Mouse (Mus musculus) bone marrow macrophage, adult 2 months (primary cell): ENCODE measurements around the gene Gpd2. TPM values are rescaled to one million over a fixed set of nuclear protein-coding genes. Genes with fewer than 3 reads are reported as not detected.

Experiments used
- H3K27ac ChIP-seq: 2 replicates; pipeline ENCODE4 v1.5.1; 2012; ENCODE audit warnings: low read depth, low read length; ENCODE audit not compliant: insufficient read depth
- H3K4me1 ChIP-seq: 2 replicates; pipeline ENCODE4 v1.6.1; 2012; ENCODE audit warnings: low read length; ENCODE audit not compliant: control insufficient read depth, insufficient read depth
- H3K4me3 ChIP-seq: 2 replicates; pipeline ENCODE4 v1.5.1; 2012; ENCODE audit warnings: mild to moderate bottlenecking, low read length, moderate library complexity; ENCODE audit not compliant: insufficient read depth
- CTCF ChIP-seq: IDR thresholded peaks from 2 replicates; pipeline ENCODE4 v1.5.1; 2012; ENCODE audit warnings: low read depth, mild to moderate bottlenecking, low read length, moderate library complexity
- POLR2A ChIP-seq: IDR thresholded peaks from 2 replicates; pipeline ENCODE4 v1.6.1; 2012; ENCODE audit warnings: mild to moderate bottlenecking, low read depth, low read length, borderline replicate concordance
- polyA plus RNA-seq: library from polyadenylated mRNA; stranded (reverse); fragments of >200 nt; gene quantifications from 2 replicates; pipeline ENCODE4 v1.2.4, GENCODE M21; 2012; ENCODE audit not compliant: missing spikeins, insufficient read depth, insufficient read length

Gpd2 gene
- polyA plus RNA-seq, 1 experiment: 6.9 TPM

DNA sequence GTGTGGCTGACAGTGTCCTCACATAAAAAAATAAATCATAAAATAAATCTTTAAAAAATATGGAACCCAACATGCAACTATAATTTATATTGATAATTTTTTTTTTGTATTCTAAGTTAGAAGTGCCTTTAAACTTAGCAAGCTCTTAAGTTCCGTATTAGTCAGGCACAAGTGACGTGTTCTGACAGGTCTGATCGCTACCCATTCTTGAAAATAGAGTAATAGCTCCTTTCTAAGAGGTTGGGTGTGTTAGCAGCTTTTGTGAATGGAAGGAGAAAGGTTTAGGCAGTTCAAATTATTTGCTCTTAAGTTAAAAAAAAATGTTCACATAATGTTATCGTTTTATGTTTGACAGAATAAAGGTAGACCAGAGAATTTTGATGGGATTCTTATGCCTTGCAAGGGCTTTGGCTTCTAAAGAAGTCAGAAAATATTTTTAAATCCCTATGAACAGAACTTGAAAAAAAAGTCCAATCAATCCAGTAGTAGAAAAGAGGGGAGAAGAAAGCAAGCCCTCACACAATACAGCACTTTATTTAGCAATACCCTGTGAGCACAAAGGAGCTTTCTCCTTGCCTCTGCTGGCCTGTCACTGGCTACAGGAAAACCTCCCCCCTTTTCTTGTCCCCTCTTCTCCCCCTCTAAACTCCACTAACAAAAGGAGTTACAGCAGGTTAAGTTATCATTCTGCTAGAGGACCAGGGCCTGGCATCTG, 29.4 kb downstream of the Gpd2 start:
- no peak for TF ChIP-seq CTCF
- TF ChIP-seq POLR2A: no peak
- peaks cover 14% of the 10 kb centered on the region for H3K4me1 ChIP-seq
- H3K27ac ChIP-seq: no peak overlapping the region
- H3K4me3 ChIP-seq: no peak overlapping the region

DNA sequence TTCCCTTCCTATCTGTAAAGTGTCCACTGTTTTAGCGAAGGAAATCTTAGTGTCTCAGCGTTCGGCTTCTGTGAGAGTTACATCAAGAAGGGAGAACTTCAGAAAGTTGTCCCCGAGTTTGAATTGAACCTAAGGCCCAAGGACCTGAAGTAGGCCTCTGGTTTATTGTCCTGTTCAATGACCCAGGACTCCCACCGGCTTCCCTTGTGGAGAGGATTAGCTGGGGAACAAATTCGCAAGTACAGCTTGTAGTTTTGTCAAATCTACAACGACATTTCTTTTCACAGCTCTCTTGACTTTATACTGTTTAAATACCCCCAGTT, 29.9 kb downstream of the Gpd2 start:
- no peak overlapping the region for H3K27ac ChIP-seq
- TF ChIP-seq POLR2A (no peak), CTCF (no peak)

GRCm38 (mm10) chr2:57267896-57268295, 30.5 kb downstream of the Gpd2 start:
- H3K27ac ChIP-seq: no peak overlapping the region
- peaks cover 14% of the 10 kb centered on the region for H3K4me1 ChIP-seq
- no peak overlapping the region for H3K4me3 ChIP-seq
- TF ChIP-seq CTCF: no peak
- TF ChIP-seq POLR2A: no peak

More for the DNA sequence above, 29.9 kb downstream of the Gpd2 start:
- H3K4me1 ChIP-seq: peaks cover 14% of the 10 kb centered on the region
- H3K4me3 ChIP-seq: no peak overlapping the region

DNA sequence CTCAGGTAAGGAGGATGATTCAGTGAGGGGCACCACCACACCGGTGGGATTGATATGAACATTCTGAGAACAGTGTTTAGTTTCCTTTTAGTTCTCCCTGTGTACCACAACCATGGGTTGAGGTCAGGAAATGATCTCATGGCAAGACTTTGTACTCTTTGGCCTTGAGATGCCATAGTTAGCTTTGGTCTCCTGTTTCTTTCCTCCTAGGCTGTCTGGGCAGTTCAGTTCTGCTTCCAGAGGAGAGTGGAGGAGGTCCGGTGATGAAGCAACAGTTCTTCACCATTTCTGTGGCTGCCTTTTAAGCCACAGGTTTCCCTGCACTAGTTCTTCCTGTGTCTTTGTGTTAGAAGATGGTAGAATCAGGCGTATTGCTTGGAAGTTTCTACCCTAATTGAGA, 31.4 kb downstream of the Gpd2 start:
- Histone ChIP-seq H3K27ac (no peak overlapping the region), H3K4me1 (peaks cover 11% of the 10 kb centered on the region), H3K4me3 (no peak overlapping the region)
- TF ChIP-seq CTCF: no peak
- TF ChIP-seq POLR2A: no peak

- H3K4me1 ChIP-seq: peaks cover 13% of the 10 kb centered on the region
- TF ChIP-seq CTCF: no peak
- TF ChIP-seq POLR2A: no peak
- no peak overlapping the region for H3K27ac ChIP-seq
- no peak overlapping the region for H3K4me3 ChIP-seq
Measured at GRCm38 (mm10) chr2:57269690-57270435, 32.4 kb downstream of the Gpd2 start.

DNA sequence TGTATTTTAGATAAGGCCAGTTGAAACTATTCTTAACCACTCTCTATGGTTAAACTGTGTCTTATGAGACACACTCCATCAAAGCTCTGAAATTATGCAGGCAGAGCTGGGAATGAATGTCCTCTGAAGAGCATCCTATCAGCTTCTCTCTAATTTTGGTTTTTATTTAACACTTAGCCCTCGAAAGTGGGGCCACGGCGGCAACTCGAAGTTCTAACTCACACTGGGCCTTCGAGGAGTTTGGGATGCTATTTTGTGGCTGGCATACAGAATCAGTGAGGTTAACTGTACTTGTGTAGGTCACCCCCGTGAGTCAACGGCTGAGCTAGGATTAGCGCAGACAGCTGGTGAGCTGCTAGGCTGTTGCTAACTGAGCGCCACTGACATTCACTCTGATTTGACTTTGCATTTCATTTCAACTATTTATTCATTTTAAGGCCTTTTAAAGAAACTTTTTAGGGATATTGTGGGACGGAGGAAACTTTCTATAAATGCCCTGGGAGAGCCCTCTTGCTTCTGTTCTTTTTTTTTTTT, 42.8 kb downstream of the Gpd2 start:
- TF ChIP-seq POLR2A (no peak), CTCF (no peak)
- Histone ChIP-seq H3K27ac (no peak overlapping the region), H3K4me1 (peaks cover 5% of the 10 kb centered on the region), H3K4me3 (no peak overlapping the region)

DNA sequence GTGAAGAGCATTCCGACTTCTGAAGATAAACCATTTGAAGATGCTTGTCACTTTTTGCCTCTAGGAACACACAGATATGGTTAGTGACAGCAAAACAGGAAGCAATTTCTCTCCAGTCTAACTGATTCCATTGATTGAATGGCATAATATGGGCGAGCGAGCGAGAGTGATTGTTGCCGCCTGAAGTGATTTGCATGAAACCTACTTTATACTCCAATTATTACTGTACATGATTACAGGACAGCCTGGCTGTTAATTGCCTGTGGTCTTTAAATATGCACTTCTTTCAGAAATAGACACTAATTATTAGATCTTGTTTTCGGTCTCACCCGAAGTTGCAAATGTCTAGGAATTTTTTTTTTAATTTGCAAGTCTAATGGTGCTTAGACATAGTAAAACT, 46.4 kb downstream of the Gpd2 start:
- Histone ChIP-seq H3K4me3 (no peak overlapping the region), H3K27ac (no peak overlapping the region), H3K4me1 (no peaks in the 10 kb centered on the region)
- TF ChIP-seq POLR2A (no peak), CTCF (no peak)

- no peak for TF ChIP-seq CTCF
- TF ChIP-seq POLR2A: no peak
- no peak overlapping the region for H3K27ac ChIP-seq
- no peaks in the 10 kb centered on the region for H3K4me1 ChIP-seq
- no peak overlapping the region for H3K4me3 ChIP-seq
Measured at GRCm38 (mm10) chr2:57285197-57285596, 47.8 kb downstream of the Gpd2 start.

DNA sequence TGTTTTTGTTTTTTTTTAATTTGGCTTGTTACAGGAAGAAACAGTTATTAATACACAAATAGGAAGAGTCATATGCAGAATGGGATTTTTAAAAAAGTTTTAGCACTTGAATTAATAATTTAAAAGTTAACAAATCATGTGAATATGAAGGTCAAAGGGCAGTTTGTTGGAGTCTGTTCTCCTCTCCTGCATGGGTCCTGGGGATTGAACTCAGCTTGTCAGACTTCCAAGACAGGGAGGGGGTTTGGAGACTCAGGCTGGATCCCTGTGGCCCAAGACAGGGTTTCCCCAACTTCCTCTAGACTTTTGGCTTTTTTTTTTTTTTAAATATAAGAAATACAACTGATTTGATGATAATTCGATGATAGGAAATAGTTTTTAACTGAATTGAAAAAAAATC, 50.6 kb downstream of the Gpd2 start:
- Histone ChIP-seq H3K4me3 (no peak overlapping the region), H3K27ac (no peak overlapping the region), H3K4me1 (no peaks in the 10 kb centered on the region)
- TF ChIP-seq POLR2A: no peak
- no peak for TF ChIP-seq CTCF

GRCm38 (mm10) chr2:57293571-57293970, 56.1 kb downstream of the Gpd2 start:
- TF ChIP-seq CTCF (no peak), POLR2A (no peak)
- Histone ChIP-seq H3K4me3 (no peak overlapping the region), H3K4me1 (peaks cover 8% of the 10 kb centered on the region), H3K27ac (no peak overlapping the region)
